Mouse (Mus musculus): ENCODE measurements around the gene Cks2.

The Cks2 gene

GRCm38 (mm10) chr13:51679332-51679731 is 34.3 kb downstream of the Cks2 start:
- DNase-seq (ENCODE audit: low read depth, low spot score) = no peak

DNA sequence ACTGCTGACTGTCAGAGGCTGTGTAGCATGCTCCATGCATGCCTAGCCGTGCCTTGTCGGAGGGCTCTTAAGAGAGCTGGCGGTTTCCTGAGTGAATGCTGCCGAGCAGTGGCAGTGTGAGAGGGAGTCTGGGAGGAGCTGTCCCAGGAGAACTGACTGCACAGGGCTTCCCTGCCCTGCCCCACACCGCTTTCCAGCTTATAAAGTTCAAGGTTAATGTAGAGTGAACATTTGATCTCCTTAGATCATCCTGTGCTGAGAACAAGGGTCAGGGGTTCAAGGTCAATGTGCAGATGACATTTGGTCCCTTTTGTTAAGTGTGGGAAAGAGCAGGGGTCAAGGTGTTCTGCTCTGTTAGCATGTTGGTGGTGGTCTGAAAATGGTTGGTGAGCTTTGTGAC is 36.0 kb downstream of the Cks2 start:
- DNase-seq (ENCODE audit: low read depth, low spot score) = no peak

DNA sequence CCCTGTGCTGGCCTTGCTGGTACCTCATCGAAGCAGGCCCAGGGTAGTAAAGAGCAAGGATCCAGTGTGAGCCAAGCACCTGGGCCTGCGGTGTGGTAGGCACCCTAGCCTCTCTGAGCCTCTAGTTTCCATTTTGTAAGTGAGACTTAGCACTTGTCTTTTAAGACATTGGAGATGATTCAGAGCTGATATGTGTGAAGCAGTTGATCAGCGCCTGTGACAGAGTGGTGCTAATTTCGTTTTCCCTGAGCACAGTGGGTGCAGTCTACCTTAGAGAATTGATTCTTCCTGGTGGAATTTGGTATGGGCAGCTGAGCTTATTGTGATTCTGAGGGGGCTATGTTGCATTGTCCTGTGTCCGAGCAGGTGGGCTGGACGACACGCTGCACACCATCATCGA is 36.6 kb downstream of the Cks2 start:
- DNase-seq (ENCODE audit: low read depth, low spot score) = no peak

DNA sequence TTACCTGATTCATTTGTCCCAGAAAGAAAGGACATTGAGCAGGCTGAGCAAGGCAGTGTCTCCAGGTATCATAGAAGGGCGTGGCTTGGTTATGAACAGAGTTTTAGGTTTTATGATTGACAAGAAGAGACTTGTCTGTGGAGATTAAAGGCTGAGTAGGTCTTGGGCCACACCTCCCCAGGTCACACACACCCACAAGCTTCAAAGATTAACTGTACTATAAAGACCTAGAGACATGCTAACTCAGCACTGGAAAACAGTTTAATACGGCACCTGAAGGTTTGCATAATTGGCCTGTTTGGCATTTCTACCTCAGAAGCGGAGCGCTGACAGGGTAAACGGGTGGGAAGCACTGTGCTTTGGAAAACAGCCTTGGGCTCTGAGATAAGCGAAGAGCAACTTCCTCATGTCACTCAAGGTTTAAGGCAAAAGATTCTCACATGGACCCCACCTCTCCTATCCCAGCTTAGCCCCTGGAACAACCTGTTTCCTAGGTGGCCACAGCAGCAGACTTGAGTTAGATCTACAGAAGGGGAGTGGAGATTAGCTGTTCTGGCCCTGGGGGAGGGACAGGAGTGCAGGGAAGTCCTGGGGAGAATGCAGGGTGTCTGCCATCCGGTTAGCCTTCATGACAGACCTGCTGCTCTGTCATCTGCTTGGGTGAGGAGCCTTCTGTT is 40.4 kb downstream of the Cks2 start:
- no peak for DNase-seq (ENCODE audit: low read depth, low spot score)

DNA sequence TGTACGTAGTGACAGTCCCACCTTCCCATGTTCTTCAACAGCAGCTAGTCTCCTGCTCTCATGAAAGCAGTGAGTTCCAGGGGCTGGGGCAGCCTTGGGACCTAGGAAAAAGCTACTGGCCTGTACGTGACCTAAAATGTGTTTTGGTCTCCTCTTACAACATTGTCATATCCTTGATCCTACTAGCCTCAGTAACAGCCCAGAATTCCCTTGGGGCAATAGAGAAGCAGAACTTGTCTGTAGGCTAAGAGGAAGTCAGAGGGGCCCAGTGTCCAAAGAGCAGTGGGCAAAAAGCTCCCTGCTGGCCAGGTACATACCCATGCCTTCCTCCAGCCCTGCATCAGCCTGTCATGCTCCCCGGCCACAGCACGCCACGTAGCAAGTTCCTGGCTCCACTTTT is 41.9 kb downstream of the Cks2 start:
- DNase-seq (ENCODE audit: low read depth, low spot score) = no peak

- no peak for DNase-seq (ENCODE audit: low read depth, low spot score)
Observed at GRCm38 (mm10) chr13:51688688-51689087, 43.7 kb downstream of the Cks2 start.

- no peak for DNase-seq (ENCODE audit: low read depth, low spot score)
Observed at GRCm38 (mm10) chr13:51696481-51696880, 51.4 kb downstream of the Cks2 start.

GRCm38 (mm10) chr13:51697455-51697854 is 52.4 kb downstream of the Cks2 start:
- DNase-seq (ENCODE audit: low read depth, low spot score) = no peak

- DNase-seq (ENCODE audit: low read depth, low spot score) = no peak
Observed at GRCm38 (mm10) chr13:51697897-51698296, 52.9 kb downstream of the Cks2 start.

DNA sequence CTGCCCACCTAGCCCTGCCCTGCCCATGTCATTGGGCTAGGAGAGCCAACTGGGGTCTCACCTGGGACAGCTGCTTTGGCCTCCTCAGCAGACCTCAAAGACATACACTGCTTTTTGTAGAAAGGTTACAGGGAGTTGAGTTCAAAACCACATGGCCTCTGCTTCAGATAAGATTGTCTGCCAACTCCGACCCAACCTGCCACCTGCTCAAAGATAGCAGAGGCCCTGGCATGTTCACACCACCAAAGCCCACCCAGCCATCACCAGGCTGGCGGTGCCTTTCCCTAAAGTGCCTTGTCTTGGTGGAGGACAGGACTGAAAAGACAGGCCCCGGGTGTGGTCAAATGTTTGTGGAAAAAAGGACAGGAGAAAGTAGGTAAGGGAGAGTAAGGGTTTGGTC is 53.3 kb downstream of the Cks2 start:
- no peak for DNase-seq (ENCODE audit: low read depth, low spot score)
